Mouse (Mus musculus): ENCODE results near the gene Sorbs1. TPM values are rescaled to one million over a fixed set of nuclear protein-coding genes. Genes with fewer than 3 reads are reported as not detected.

Gene Sorbs1
- polyA plus RNA-seq, 1 experiment from 2014 or later: 98.8 TPM

DNA sequence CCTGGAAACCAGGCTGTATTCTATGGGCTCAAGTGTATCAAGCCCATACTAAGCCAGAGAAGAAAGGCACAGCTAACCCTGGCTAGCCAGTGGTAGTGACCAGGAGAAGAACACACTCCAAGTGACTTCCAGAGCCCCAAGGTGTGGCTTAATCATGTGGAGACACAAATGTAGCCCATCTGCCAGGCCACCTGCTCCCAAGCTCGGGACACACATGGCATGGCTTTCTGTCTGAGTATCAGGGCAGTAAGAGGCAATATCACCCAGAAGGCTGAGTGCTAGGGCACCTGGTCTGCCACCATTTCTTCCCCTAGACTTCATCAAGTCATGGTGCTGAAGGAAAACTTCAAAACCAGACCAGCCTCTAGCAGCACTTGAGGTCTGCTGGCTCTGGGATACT lies 219.3 kb downstream of the Sorbs1 start:
- no peaks in the 10 kb centered on the region for H3K27me3 ChIP-seq (ENCODE audit: control insufficient read depth, insufficient read depth, low read length)
- peaks cover 21% of the 10 kb centered on the region; the same call in 1 of the 2 replicates for H3K36me3 ChIP-seq (replicated peaks; ENCODE audit: control insufficient read depth, insufficient read depth)
- H3K9me3 ChIP-seq (ENCODE audit: control insufficient read depth, low read length): no peaks in the 10 kb centered on the region
- no peak for ATAC-seq (ENCODE audit: low FRiP score)
- no peak overlapping the region for H3K4me2 ChIP-seq (replicated peaks)
- WGBS: 65% methylated on average over 1 of the region's 1 CpGs
- no peak for DNase-seq (ENCODE audit: low spot score)
- H3K9ac ChIP-seq: no peak overlapping the region
- no peaks in the 10 kb centered on the region for H3K4me1 ChIP-seq (replicated peaks; ENCODE audit: control insufficient read depth, insufficient read depth, low read length)
- no peak overlapping the region for H3K27ac ChIP-seq
- H3K4me3 ChIP-seq (replicated peaks; ENCODE audit: low read length): no peak overlapping the region

DNA sequence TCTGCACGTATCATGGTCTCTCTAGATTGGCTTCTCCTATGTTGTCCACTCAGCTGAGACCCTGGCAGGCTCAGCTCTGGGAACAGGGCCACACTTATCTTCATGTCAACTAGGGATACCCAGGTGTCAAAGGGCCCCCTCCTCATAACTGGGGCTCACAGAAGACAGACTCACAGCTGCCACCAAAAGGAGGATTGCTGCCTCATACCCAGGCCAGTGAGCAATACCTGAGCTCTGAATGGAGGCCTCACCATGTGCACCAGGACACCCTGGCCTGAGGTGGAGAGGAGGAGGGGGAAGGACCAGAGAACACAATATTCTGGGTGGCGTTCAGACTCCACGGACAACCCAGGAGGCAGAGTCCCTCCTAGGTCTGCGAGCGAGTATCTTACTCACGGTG lies 219.8 kb downstream of the Sorbs1 start:
- H3K9me3 ChIP-seq (ENCODE audit: control insufficient read depth, low read length): no peaks in the 10 kb centered on the region
- ATAC-seq (ENCODE audit: low FRiP score): no peak
- no peak for DNase-seq (ENCODE audit: low spot score)
- H3K27me3 ChIP-seq (ENCODE audit: control insufficient read depth, insufficient read depth, low read length): no peaks in the 10 kb centered on the region
- peaks cover 21% of the 10 kb centered on the region; the same call in 1 of the 2 replicates for H3K36me3 ChIP-seq (replicated peaks; ENCODE audit: control insufficient read depth, insufficient read depth)
- no peak overlapping the region for H3K9ac ChIP-seq
- H3K27ac ChIP-seq: no peak overlapping the region
- H3K4me3 ChIP-seq (replicated peaks; ENCODE audit: low read length): no peak overlapping the region
- no peaks in the 10 kb centered on the region for H3K4me1 ChIP-seq (replicated peaks; ENCODE audit: control insufficient read depth, insufficient read depth, low read length)
- 94% methylated on average over 6 of the region's 6 CpGs for WGBS
- H3K4me2 ChIP-seq (replicated peaks): no peak overlapping the region

DNA sequence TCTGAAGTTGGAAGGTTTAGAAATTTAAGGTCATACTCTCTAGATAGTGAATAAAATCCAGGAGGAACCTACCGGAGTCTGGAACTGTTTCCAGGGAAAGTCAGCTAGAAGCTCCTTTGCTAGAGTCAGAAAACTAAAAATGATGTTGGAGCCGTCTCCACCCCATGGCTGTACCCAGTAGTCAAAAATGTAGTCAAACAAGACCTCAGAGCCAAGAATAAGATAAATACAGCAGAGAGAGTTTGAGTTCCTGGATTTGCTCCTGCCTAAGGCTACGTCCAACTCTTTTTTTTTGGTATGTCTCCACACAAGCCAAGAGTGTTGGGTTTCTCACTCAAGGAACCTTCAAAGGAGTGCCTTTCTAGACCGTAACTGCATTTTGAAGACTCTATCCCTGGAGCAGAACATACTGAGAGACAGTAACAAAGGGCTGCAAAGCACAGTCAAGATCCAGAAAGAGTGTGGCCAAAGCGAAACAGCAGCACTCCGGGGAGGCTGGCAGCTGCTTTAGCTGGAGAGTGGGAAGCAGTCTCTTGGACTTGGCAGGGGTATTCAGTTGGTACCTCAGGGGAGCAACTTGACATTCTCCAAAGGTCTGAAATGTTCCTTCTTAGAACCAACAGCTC lies 223.4 kb downstream of the Sorbs1 start:
- WGBS: 89% methylated on average over 6 of the region's 6 CpGs
- Histone ChIP-seq H3K27me3 (ENCODE audit: control insufficient read depth, insufficient read depth, low read length) (no peaks in the 10 kb centered on the region), H3K36me3 (replicated peaks; ENCODE audit: control insufficient read depth, insufficient read depth) (peaks cover 17% of the 10 kb centered on the region; the same call in 1 of the 2 replicates), H3K27ac (no peak overlapping the region), H3K9ac (no peak overlapping the region), H3K4me1 (replicated peaks; ENCODE audit: control insufficient read depth, insufficient read depth, low read length) (no peaks in the 10 kb centered on the region), H3K4me2 (replicated peaks) (no peak overlapping the region), H3K4me3 (replicated peaks; ENCODE audit: low read length) (no peak overlapping the region), H3K9me3 (ENCODE audit: control insufficient read depth, low read length) (no peaks in the 10 kb centered on the region)
- no peak for DNase-seq (ENCODE audit: low spot score)
- ATAC-seq (ENCODE audit: low FRiP score): no peak

DNA sequence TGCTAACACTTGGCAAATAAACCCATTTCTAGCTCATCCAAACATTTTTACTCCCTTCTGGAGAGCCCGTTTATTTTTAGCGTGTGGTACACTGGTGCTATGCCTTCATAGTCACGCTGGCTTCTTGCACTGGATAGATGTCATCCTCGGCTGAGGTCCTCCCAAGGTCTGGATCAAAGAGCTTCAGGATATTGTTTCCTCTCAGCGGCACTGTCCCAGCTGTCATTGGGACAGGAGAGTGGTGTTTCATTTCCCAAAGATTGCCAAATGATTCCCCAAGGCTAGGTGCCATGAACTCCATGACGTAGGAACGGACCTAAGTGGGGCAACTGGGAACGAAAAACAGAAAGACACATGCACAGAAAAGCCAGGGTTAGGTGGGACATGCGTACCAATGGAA lies 225.2 kb downstream of the Sorbs1 start:
- H3K4me1 ChIP-seq (replicated peaks; ENCODE audit: control insufficient read depth, insufficient read depth, low read length): no peaks in the 10 kb centered on the region
- no peak overlapping the region for H3K4me3 ChIP-seq (replicated peaks; ENCODE audit: low read length)
- peaks cover 4% of the 10 kb centered on the region; the same call in 1 of the 2 replicates for H3K36me3 ChIP-seq (replicated peaks; ENCODE audit: control insufficient read depth, insufficient read depth)
- H3K27ac ChIP-seq: no peak overlapping the region
- H3K27me3 ChIP-seq (ENCODE audit: control insufficient read depth, insufficient read depth, low read length): no peaks in the 10 kb centered on the region
- no peaks in the 10 kb centered on the region for H3K9me3 ChIP-seq (ENCODE audit: control insufficient read depth, low read length)
- WGBS: 94% methylated on average over 9 of the region's 9 CpGs
- DNase-seq (ENCODE audit: low spot score) (no peak), ATAC-seq (ENCODE audit: low FRiP score) (no peak)
- no peak overlapping the region for H3K9ac ChIP-seq
- H3K4me2 ChIP-seq (replicated peaks): no peak overlapping the region

DNA sequence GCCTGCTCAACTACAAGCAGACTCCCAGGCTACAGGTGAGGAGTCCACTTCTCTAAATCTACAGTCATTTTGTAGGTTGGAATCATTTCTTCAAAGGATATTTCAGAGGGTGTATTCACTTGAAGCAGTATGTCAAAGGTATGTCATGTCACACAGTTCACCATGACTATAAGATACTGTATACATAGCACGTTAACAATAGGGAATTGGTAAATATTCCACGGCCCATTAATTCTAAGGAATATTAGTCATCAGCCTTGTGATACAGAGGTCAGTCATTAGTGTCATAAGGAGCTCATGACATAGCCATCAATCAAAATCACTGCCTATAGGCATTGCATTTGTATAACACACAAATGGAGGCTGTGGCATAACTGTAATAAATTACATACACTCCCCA lies 228.9 kb downstream of the Sorbs1 start:
- Histone ChIP-seq H3K4me1 (replicated peaks; ENCODE audit: control insufficient read depth, insufficient read depth, low read length) (no peaks in the 10 kb centered on the region), H3K9ac (no peak overlapping the region), H3K27ac (no peak overlapping the region), H3K27me3 (ENCODE audit: control insufficient read depth, insufficient read depth, low read length) (no peaks in the 10 kb centered on the region), H3K4me2 (replicated peaks) (no peak overlapping the region), H3K9me3 (ENCODE audit: control insufficient read depth, low read length) (0 out of 2 replicates have a peak, but pooled peaks cover 5% of the 10 kb centered on the region), H3K36me3 (replicated peaks; ENCODE audit: control insufficient read depth, insufficient read depth) (no peaks in the 10 kb centered on the region), H3K4me3 (replicated peaks; ENCODE audit: low read length) (no peak overlapping the region)
- DNase-seq (ENCODE audit: low spot score) (no peak), ATAC-seq (ENCODE audit: low FRiP score) (no peak)
- 88% methylated on average over 2 of the region's 2 CpGs for WGBS

DNA sequence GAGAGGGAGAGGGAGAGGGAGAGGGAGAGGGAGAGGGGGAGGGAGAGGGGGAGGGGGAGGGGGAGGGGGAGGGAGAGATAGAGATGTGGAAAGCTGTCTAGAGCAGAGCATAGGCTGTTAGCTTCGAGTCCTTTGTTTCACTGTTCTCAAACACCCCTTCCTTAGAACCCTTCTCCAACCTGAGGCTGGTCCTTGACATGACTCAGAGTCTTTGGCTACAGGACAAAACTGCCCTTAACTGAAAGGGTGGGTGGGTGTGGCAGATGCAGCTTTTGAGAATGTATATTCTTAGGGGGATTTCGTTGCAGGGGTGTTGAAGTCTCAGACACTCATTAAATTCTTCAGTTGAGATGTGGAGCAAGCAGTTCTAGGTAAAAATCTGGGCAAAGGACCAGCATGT lies 230.2 kb downstream of the Sorbs1 start:
- H3K9ac ChIP-seq: no peak overlapping the region
- H3K9me3 ChIP-seq (ENCODE audit: control insufficient read depth, low read length): 0 out of 2 replicates have a peak, but pooled peaks cover 5% of the 10 kb centered on the region
- no peak overlapping the region for H3K4me2 ChIP-seq (replicated peaks)
- DNase-seq (ENCODE audit: low spot score) (no peak), ATAC-seq (ENCODE audit: low FRiP score) (no peak)
- no peak overlapping the region for H3K4me3 ChIP-seq (replicated peaks; ENCODE audit: low read length)
- no peaks in the 10 kb centered on the region for H3K4me1 ChIP-seq (replicated peaks; ENCODE audit: control insufficient read depth, insufficient read depth, low read length)
- H3K27ac ChIP-seq: no peak overlapping the region
- no peaks in the 10 kb centered on the region for H3K27me3 ChIP-seq (ENCODE audit: control insufficient read depth, insufficient read depth, low read length)
- WGBS: 89% methylated on average over 2 of the region's 2 CpGs
- no peaks in the 10 kb centered on the region for H3K36me3 ChIP-seq (replicated peaks; ENCODE audit: control insufficient read depth, insufficient read depth)

DNA sequence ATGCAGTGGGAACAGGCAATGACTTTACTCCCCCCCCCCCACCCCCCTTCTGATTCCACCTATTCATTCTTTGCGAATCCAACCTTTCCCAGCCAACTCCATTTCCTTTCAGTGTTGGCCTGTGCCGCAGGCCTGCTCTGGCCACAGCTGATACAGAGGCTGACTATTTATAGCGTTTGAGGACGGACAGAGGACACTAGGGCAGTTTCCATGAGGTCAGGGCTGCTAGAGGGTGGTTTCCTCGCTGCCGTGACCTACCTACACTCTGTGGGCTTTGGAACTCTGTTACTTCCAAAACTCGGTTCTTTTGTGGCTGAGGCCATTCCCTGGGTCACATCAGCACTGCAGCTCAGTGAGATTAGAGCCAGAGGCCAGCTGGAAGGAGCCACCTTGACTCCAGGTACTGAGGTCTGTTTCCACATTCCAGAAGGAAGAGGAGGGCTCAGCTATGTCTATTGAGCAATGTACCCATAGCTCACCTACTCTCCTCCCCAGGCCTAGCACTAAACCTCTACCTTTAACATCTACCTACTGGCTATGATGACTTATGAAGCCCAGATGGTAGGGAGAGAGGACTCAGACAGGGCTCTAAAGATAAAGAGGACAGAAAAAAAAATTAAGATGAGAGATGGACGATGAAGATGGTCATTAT lies 235.1 kb downstream of the Sorbs1 start:
- Histone ChIP-seq H3K27me3 (ENCODE audit: control insufficient read depth, insufficient read depth, low read length) (no peaks in the 10 kb centered on the region), H3K36me3 (replicated peaks; ENCODE audit: control insufficient read depth, insufficient read depth) (no peaks in the 10 kb centered on the region), H3K27ac (no peak overlapping the region), H3K9ac (no peak overlapping the region), H3K4me1 (replicated peaks; ENCODE audit: control insufficient read depth, insufficient read depth, low read length) (no peaks in the 10 kb centered on the region), H3K9me3 (ENCODE audit: control insufficient read depth, low read length) (0 out of 2 replicates have a peak, but pooled peaks cover 5% of the 10 kb centered on the region), H3K4me3 (replicated peaks; ENCODE audit: low read length) (no peak overlapping the region), H3K4me2 (replicated peaks) (no peak overlapping the region)
- DNase-seq (ENCODE audit: low spot score) (no peak), ATAC-seq (ENCODE audit: low FRiP score) (no peak)
- 82% methylated on average over 8 of the region's 8 CpGs for WGBS

DNA sequence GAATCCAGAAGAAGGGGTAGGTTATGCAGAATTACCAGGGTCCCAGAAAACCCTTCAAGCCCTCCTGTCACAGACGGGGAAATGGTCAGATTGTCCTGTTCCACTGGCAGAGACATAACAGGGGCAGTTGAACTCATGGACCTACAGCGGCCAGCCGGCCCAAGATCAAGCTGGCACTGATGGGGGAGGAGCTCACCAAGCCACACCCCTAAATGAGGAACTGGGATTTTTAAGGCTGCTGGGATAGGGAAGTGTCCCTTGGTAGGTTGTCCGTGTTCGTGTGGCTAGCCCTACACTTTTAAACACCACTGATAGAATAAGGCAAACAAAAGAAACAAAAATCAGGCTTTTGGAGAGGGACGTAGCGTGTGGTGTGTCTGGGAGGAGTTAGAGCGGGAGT lies 236.1 kb downstream of the Sorbs1 start:
- ATAC-seq (ENCODE audit: low FRiP score): no peak
- H3K36me3 ChIP-seq (replicated peaks; ENCODE audit: control insufficient read depth, insufficient read depth): no peaks in the 10 kb centered on the region
- no peak overlapping the region for H3K4me2 ChIP-seq (replicated peaks)
- no peak overlapping the region for H3K4me3 ChIP-seq (replicated peaks; ENCODE audit: low read length)
- no peak for DNase-seq (ENCODE audit: low spot score)
- H3K9ac ChIP-seq: no peak overlapping the region
- H3K27me3 ChIP-seq (ENCODE audit: control insufficient read depth, insufficient read depth, low read length): peaks cover 5% of the 10 kb centered on the region
- no peak overlapping the region for H3K27ac ChIP-seq
- H3K4me1 ChIP-seq (replicated peaks; ENCODE audit: control insufficient read depth, insufficient read depth, low read length): no peaks in the 10 kb centered on the region
- WGBS: 90% methylated on average over 8 of the region's 8 CpGs
- H3K9me3 ChIP-seq (ENCODE audit: control insufficient read depth, low read length): 0 out of 2 replicates have a peak, but pooled peaks cover 5% of the 10 kb centered on the region

DNA sequence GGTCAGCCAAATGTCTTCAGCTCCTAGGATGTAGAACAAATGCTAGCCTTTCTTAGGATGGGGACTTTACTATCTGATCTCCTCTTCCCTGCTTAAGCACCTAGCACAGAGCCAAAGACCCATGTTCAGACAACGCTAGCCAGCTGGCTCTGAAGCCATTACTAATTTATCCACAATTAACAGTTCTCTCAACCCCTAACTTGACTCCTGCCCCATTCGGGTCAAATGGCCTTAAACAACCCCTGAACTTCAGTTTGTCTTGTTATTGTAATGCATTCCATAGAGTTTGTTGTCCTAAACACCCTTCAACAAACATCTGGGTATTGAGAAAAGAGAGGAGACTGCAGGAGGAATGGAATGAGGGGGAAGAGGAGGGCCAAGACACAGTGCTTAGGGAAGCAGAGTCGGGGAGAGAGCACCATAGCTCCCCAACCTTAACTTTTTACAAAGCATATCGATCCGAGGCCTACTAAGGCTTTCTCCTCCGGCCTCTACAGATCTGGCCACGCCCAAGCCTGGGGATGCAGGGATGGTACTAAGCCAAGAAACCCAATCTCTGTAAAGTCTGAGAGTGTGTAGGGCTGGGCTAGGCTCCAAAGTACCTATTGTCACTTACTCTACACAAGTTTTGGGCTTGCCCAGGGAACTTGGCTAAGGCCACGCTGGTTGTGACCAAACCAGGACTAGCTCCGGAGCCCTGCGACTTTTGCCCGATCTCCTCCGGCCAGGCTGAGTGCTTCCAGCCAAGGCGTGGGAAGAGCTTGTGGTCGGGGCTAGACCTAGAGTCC lies 238.0 kb downstream of the Sorbs1 start:
- ATAC-seq (ENCODE audit: low FRiP score): no peak

More for the DNA sequence above, 238.0 kb downstream of the Sorbs1 start:
- Histone ChIP-seq H3K27me3 (ENCODE audit: control insufficient read depth, insufficient read depth, low read length) (peaks cover 24% of the 10 kb centered on the region), H3K9me3 (ENCODE audit: control insufficient read depth, low read length) (no peaks in the 10 kb centered on the region), H3K9ac (no peak overlapping the region), H3K4me1 (replicated peaks; ENCODE audit: control insufficient read depth, insufficient read depth, low read length) (peaks cover 1% of the 10 kb centered on the region; the same call in 1 of the 2 replicates), H3K36me3 (replicated peaks; ENCODE audit: control insufficient read depth, insufficient read depth) (no peaks in the 10 kb centered on the region), H3K4me2 (replicated peaks) (no peak overlapping the region), H3K27ac (no peak overlapping the region), H3K4me3 (replicated peaks; ENCODE audit: low read length) (no peak overlapping the region)
- no peak for DNase-seq (ENCODE audit: low spot score)
- 87% methylated on average over 14 of the region's 14 CpGs for WGBS
